In genomic region chr19:42653091-42653490, GRCm38 (mm10) we compare ENCODE assay signal across 23 mouse cellular contexts. TPM values are rescaled to one million over a fixed set of nuclear protein-coding genes. Genes with fewer than 3 reads are reported as not detected.
DNase-seq lines count a peak whose midpoint lies in the region; ATAC-seq and TF ChIP-seq lines count a peak whose summit lies in the region.
"Had no signal": no experiment of that assay in that cellular context is flagged by ENCODE, and none has a peak within 500 bp of the region (broad histone marks: within the 10 kb centered on the region; RNA-seq: fewer than 3 reads in every experiment).

No protein-coding gene starts in this region.

- TF ChIP-seq CTCF in hindbrain, postnatal 0 days (IDR thresholded peaks at IDR 0.05; ENCODE audit: low read depth), result peak; percentile 44; the same call in 1 of the 2 replicates
- TF ChIP-seq CTCF in stomach, postnatal 0 days (IDR thresholded peaks at IDR 0.05; ENCODE audit: low read depth), result peak; percentile 49

- H3K27me3 ChIP-seq in hindbrain, postnatal 0 days (ENCODE audit: insufficient read depth, low read length), result 0 out of 2 replicates have a peak, but pooled peaks cover 4% of the 10 kb centered on the region
- H3K27me3 ChIP-seq in hindbrain, embryonic 10.5 days (ENCODE audit: insufficient read depth, poor library complexity, severe bottlenecking), result peaks cover 44% of the 10 kb centered on the region
- peaks cover 59% of the 10 kb centered on the region for H3K27me3 ChIP-seq in megakaryocyte, embryonic 14.5 days (replicated peaks)
- no peaks in the 10 kb centered on the region for H3K27me3 ChIP-seq in stomach, postnatal 0 days (ENCODE audit: control insufficient read depth, insufficient read depth, low read length)

- H3K4me3 ChIP-seq in hindbrain, postnatal 0 days (ENCODE audit: low read length), result no peak overlapping the region
- no peak overlapping the region for H3K4me3 ChIP-seq in hindbrain, embryonic 10.5 days
- peak overlapping the region; percentile 47 for H3K4me3 ChIP-seq in megakaryocyte, embryonic 14.5 days (replicated peaks)
- H3K4me3 ChIP-seq in stomach, postnatal 0 days (ENCODE audit: low read depth, low read length), result no peak overlapping the region
- H3K4me3 ChIP-seq: forebrain, embryonic 13.5 days; limb, embryonic 12.5 days; liver, embryonic 12.5 days; midbrain, embryonic 15.5 days had no signal

- no peaks in the 10 kb centered on the region for H3K36me3 ChIP-seq in hindbrain, postnatal 0 days (ENCODE audit: insufficient read depth, low read length)
- no peaks in the 10 kb centered on the region for H3K36me3 ChIP-seq in hindbrain, embryonic 10.5 days
- no peaks in the 10 kb centered on the region for H3K36me3 ChIP-seq in megakaryocyte, embryonic 14.5 days (replicated peaks; ENCODE audit: low read length)
- H3K36me3 ChIP-seq in stomach, postnatal 0 days (ENCODE audit: control insufficient read depth, insufficient read depth, low read length), result no peaks in the 10 kb centered on the region
- H3K36me3 ChIP-seq: G1E; limb, embryonic 12.5 days; liver, embryonic 12.5 days; midbrain, embryonic 15.5 days had no signal

- H3K4me1 ChIP-seq in hindbrain, postnatal 0 days (ENCODE audit: insufficient read depth, low read length), result no peaks in the 10 kb centered on the region
- peaks cover 21% of the 10 kb centered on the region for H3K4me1 ChIP-seq in hindbrain, embryonic 10.5 days (replicated peaks)
- peaks cover 41% of the 10 kb centered on the region for H3K4me1 ChIP-seq in megakaryocyte, embryonic 14.5 days
- H3K4me1 ChIP-seq in stomach, postnatal 0 days (replicated peaks; ENCODE audit: control insufficient read depth, insufficient read depth), result no peaks in the 10 kb centered on the region
- H3K4me1 ChIP-seq: limb, embryonic 12.5 days; liver, embryonic 12.5 days had no signal

- peak; percentile 66 for DNase-seq in embryo, embryonic 10.5 days (ENCODE audit: low spot score)
- no peak for DNase-seq in embryo, embryonic 11 days
- no peak for DNase-seq in hindbrain, postnatal 0 days (ENCODE audit: low spot score)
- no peak for DNase-seq in hindbrain, embryonic 10.5 days (ENCODE audit: low spot score)
- no peak for DNase-seq in stomach, postnatal 0 days (ENCODE audit: low spot score)
- DNase-seq: adrenal gland, postnatal 36 days; cerebellum, adult 11-12 months; cerebellum, postnatal 25 days; heart, postnatal 36 days; kidney, adult 8-10 months; lung, embryonic 14.5 days; lung, postnatal 4 days; right cerebral cortex, adult 18-20 months; thymus, postnatal 25 days had no signal

- WGBS in hindbrain, postnatal 0 days, result 29% methylated on average over 6 of the region's 6 CpGs
- WGBS in hindbrain, embryonic 10.5 days, result 39% methylated on average over 6 of the region's 6 CpGs
- 27% methylated on average over 6 of the region's 6 CpGs for WGBS in stomach, postnatal 0 days

- H3K4me2 ChIP-seq in hindbrain, postnatal 0 days (ENCODE audit: low read depth, low read length), result no peak overlapping the region
- no peak overlapping the region for H3K4me2 ChIP-seq in stomach, postnatal 0 days (replicated peaks; ENCODE audit: low read depth)
- H3K4me2 ChIP-seq: forebrain, embryonic 13.5 days; heart, embryonic 11.5 days; limb, embryonic 12.5 days; liver, embryonic 12.5 days; lung, embryonic 14.5 days; midbrain, embryonic 15.5 days had no signal

- H3K9me3 ChIP-seq in hindbrain, postnatal 0 days (ENCODE audit: low read length), result no peaks in the 10 kb centered on the region
- no peaks in the 10 kb centered on the region for H3K9me3 ChIP-seq in hindbrain, embryonic 10.5 days
- H3K9me3 ChIP-seq in megakaryocyte, embryonic 14.5 days, result 0 out of 2 replicates have a peak, but pooled peaks cover 9% of the 10 kb centered on the region
- H3K9me3 ChIP-seq in stomach, postnatal 0 days (ENCODE audit: control insufficient read depth, low read length), result no peaks in the 10 kb centered on the region
- H3K9me3 ChIP-seq: forebrain, embryonic 13.5 days; G1E; limb, embryonic 12.5 days; liver, embryonic 12.5 days; midbrain, embryonic 15.5 days had no signal

- H3K27ac ChIP-seq in hindbrain, postnatal 0 days, result no peak overlapping the region
- H3K27ac ChIP-seq in hindbrain, embryonic 10.5 days, result no peak overlapping the region
- H3K27ac ChIP-seq in stomach, postnatal 0 days (replicated peaks), result no peak overlapping the region
- H3K27ac ChIP-seq: forebrain, embryonic 13.5 days; limb, embryonic 12.5 days; liver, embryonic 12.5 days; midbrain, embryonic 15.5 days had no signal

- no peak overlapping the region for H3K9ac ChIP-seq in hindbrain, postnatal 0 days (replicated peaks; ENCODE audit: low read length)
- H3K9ac ChIP-seq in stomach, postnatal 0 days (ENCODE audit: low read length), result no peak overlapping the region
- H3K9ac ChIP-seq: forebrain, embryonic 13.5 days; limb, embryonic 12.5 days; liver, embryonic 12.5 days; lung, embryonic 14.5 days; midbrain, embryonic 15.5 days had no signal

- no peak for TF ChIP-seq EP300 in stomach, postnatal 0 days (optimal IDR thresholded peaks at IDR 0.05)

- ATAC-seq in hindbrain, postnatal 0 days, result no peak
- ATAC-seq in megakaryocyte, adult 5-6 weeks (ENCODE audit: poor library complexity, severe bottlenecking), result no peak
- ATAC-seq in stomach, postnatal 0 days (ENCODE audit: low FRiP score, low TSS enrichment), result no peak
- ATAC-seq: forebrain, embryonic 13.5 days; hindbrain, embryonic 16.5 days; liver, embryonic 12.5 days; midbrain, embryonic 15.5 days had no signal

RNA-seq across cellular contexts. Expression of gene Loxl4, which starts 40.5 kb away (rescaled TPM):
- 0.72 and 0.78 TPM in 2 replicates for total RNA-seq in hindbrain, postnatal 0 days (2014; rRNA removed)
- 0.18 TPM in 1 of 2 replicates, not detected in the other for polyA plus RNA-seq in hindbrain, postnatal 0 days (2015; fragmentation: Nextera tagmentation; extraction: Ambion mirVana)
- 0.18 and 0.37 TPM in 2 replicates for polyA plus RNA-seq in hindbrain, embryonic 10.5 days (2016; fragmentation: Nextera tagmentation; extraction: Ambion mirVana)
- 0.20 TPM in 1 of 2 replicates, not detected in the other for polyA plus RNA-seq in megakaryocyte, embryonic 14.5 days (2012; ENCODE audit: insufficient read depth, low replicate concordance)
- not detected in 2 replicates for total RNA-seq in megakaryocyte, adult 5-6 weeks (2015)
- total RNA-seq in megakaryocyte, adult 5-6 weeks (2017), result not detected in 2 replicates
- polyA plus RNA-seq in stomach, postnatal 0 days (2015; fragmentation: Nextera tagmentation; extraction: Ambion mirVana), result 2.2 and 3.1 TPM in 2 replicates
- total RNA-seq: G1E had no signal
- polyA plus RNA-seq: G1E had no signal
